Mouse (Mus musculus) retina, embryonic 14.5 days (tissue): Measurements from ENCODE around the gene Gpx4.

Experiments used
- DNase-seq: peaks from one replicate; pipeline ENCODE4 v3.0.0-alpha.2; 2015; ENCODE audit warnings: low spot score

The Gpx4 gene

DNA sequence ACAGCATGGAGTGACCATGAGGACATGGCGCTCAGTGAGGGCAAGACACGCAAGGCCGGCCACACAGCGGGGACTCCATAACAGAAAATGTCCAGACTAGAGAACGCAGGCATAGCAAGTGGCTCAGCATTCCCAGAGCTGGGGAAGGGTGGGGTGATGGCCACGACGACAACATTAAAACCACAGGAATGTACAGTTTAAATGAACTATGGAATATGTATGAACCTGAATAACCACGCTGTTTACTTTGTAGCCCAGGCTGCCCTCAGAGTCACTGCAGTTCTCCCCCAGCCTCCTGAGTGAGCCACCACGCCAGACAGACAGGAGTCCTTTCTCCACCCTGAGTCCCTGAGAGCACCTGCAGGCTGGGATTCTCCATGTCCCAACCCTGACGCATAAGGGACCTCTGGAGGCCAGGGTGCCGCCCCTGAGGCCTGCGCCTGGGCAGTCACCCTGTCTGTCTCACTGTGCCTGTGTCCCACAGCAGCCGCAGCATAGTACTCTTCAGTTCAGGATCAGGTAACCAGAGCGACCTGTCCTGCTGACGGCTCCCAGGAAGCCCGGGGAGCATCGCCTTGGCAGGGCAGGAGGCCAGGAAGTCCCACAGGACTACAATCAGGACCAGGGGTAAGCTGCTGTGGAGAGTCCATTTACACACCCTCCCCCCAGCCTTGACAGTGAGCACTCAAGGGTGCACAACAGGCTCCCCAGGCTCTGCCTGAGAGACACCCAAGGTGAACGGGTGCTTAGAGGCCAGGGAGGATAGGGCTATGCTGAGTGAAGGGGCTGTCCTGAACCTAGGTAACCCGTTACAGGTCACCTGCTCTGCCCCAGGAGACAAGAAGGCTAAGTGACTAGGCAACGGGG is 25.9 kb downstream of the Gpx4 start:
- DNase-seq: no peak

DNA sequence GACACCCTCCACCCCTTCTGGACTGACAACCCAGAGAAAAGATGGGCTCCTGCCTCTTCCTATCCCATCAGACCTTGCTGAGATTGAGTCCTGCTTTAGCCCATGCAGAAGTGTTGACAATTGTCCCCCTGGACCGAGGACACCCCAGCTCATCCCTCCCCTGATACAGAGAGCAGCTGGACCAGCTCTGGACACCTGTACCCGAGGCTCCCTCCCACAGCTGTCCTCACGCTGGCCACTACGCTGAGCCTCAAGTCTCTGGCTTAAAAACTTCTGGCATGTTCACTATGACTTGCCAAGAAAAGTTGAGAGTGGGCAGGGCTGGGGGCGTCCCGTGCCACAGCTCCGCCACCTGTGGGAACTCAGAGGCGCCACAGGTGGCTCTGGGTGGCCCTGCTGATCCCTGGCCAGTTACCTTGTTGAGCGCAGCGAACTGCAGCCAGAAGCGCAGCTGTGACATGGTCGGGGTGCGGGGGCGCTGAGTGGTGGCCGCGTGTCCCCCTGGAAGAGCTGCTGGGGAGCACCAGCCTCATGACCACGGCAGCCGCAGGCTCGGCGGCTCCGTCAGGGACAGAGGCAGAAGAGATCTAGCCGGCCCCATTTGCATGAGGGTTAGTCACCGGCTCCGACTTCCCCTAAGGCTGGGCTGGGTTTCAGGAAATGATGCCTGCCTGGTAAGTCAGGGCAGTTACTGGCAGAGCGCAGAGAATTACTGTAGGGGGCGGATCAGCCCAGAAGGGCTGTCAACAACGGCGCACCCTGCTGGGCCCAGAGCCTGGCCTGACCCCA is 28.0 kb downstream of the Gpx4 start:
- DNase-seq: peak; percentile 33

DNA sequence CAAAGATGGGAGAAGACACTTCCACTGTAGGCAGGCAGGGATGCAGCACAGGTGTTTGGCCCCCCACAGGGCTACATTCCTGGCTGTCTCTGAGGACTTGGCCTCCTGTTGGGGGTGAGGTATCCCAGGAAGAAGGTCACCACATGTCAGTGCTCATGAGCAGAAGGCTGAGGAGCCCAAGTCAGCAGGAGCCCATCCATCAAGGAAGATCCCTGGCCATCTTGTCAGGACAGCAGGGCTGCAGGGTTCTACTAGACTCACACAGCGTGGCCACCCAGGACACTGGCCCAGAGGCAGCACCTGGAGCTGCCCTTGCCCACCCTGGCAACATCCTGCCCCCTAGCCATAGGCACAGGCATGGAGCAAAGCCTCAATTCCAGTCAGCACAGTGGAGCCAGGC is 29.0 kb downstream of the Gpx4 start:
- DNase-seq: no peak

DNA sequence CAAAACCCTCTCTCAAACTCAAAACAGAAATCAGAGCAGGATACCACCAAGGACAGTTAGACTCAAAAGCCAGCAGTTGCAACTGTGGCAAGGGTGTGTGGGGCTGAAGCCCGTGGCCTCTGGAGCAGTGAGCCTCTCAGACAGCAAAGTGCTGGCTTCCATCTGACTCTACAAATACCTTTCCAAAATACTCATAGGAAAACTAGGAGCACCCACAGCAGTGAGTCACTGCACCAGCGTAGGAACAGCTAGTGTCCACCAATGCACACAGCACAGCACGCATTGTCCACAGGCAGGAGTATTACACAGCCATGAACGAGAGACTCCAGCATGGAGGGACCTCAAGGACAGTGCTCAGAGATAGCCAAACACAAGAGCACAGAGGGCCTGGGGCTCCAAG is 29.4 kb downstream of the Gpx4 start:
- no peak for DNase-seq

DNA sequence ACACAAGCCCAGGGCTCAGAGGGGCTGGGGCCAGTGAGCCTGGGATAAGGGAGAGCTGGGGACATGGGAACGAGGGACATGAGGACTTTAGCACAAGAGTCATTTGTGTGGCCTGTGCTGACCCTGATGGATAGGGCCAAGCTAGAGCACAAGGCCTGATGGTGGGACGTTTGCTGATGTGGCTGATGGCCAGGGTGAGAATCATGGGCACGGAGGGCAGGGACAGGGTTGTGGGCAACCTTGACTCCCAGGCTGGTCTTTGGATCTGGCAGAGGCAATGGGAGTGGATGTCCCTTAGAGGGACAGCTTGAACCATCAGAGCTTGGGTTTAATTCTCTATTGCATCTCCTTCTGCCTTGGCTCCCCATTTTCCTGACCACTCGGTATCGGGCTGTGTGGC is 30.3 kb downstream of the Gpx4 start:
- DNase-seq: no peak

DNA sequence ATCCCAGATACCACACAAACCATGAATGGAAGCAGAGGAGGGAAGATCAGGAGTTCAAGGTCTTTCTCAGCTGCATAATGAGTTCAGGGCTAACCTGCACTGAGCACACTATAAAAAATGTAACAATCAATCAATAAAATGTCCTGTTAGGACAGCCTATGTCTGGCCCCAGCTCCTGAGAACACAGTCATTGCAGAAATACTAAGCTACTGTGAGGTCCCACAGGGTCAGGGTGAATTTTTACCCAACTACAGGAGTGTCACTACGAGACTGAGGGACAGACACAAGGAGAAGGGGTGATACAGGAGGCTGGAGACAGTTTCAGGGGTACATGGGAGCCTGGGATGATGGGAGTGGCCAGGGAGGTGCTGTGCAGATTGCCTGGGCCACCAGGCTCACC is 31.4 kb downstream of the Gpx4 start:
- DNase-seq: no peak

DNA sequence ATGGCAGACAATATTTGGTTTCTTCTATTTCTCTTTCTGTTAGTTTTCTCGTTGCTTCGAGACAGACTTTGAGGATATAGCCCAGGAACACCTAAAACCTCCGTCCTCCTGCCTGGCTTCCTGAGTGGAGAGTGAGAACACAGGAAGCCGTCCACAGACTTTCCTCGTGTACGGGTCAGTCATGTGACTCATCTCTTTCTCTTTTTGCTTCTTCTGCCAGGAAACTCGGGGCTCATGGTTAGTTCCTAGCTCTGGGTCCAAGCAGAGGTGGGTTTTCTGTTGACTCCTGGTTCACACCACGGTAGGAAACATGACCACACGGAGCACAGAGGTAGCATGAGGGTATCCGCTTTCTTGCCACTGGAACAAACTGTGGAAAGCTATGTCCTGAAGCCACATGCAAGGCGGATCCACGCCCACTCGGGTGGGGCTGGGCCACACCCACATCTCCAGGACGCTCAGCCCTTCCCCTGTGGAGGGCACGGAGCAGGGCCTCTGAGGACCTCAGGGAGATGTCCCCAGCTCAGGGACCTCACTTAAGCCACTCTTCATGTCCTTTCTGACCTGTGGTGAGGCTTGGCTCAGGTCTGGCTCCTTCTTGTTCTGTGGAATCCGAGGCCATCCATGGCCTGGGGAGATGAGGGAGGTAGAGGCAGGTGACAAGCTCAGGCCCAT is 33.6 kb downstream of the Gpx4 start:
- DNase-seq: no peak

DNA sequence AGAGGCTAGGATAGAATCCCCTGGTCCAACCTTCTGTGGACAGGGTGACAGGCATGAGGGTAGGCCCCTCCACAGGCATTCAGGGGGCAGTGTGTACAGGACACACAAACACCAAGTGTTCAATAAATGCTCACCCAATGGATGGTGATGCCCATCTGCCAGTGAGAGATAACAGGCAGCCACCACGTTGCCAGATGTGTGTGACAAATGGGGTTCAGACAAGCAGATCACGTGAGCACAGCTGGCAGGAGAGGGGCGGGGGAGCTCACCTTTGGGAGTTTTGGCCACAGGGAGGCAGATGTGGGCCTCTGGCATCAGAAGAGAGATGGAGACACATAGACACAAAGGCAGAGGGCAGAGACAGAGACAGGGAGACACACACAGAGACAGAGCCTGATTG is 34.1 kb downstream of the Gpx4 start:
- DNase-seq: no peak

DNA sequence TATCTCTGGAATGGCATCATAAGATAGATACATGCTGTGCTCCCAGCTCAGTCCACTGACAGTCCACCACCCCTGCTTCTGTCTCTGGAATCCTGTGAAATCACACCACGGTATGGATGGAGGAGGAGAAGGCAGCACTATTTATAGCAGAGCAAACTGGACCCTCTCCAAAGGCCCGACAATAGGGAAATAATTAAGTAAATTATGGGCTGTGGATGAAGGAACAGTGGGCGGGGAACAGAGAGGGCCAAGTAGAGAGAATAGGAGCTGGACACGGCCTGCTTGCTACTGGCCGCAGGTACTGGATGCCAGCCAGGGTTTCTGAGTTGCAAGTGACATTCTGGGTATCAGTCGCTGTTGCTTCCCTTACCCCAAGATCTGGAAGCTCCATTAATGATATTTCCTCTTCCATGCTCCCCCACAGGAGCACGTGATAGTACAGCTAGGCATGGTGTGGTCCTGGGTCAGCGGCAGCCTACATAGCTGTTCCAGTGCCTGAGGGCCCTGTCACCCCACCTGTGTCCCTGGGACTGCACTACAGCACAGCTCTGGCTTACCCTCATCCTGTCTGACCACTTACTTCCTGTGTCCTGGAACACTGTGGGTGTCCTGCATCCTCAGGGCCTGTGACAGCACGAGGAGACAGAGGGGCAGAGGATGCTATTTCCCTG is 38.0 kb downstream of the Gpx4 start:
- no peak for DNase-seq

DNA sequence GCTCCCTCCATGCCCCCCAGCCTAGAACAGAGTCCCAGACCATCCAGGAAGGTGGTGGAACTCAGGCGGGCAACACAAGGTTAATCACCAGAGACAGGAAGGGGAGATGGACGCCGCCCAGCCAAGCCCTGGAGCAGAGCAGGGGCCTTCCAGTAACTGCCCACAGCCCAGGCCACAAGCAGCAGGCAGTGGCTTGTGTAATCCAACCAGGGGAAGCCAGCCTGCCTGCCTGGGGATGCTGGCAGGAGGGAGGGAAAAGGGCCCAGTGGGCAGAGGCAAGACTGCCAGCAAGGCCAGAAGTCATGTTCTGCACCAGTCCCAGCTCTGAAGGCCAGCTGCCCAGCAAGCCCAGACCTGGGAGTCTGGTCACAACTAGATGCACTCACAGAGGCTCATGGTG is 39.9 kb downstream of the Gpx4 start:
- no peak for DNase-seq

DNA sequence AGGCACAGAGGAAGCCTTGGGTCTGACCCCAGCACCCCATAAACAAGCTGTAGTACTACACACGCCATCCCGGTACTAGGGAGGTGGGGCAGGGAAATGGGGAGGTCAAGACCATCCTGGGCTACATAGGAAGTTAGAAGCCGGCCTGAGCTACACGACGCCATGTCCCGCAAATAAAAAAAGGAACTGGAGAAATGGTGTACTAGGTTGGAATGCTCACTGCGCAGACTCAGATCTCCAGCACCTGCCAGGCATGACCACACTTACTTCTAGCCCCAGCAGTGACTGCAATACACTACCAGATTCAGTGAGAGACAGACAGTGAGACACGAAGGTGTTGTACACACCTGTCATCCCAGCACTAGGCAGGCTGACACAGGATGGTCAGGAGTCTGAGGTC is 40.5 kb downstream of the Gpx4 start:
- DNase-seq: no peak

DNA sequence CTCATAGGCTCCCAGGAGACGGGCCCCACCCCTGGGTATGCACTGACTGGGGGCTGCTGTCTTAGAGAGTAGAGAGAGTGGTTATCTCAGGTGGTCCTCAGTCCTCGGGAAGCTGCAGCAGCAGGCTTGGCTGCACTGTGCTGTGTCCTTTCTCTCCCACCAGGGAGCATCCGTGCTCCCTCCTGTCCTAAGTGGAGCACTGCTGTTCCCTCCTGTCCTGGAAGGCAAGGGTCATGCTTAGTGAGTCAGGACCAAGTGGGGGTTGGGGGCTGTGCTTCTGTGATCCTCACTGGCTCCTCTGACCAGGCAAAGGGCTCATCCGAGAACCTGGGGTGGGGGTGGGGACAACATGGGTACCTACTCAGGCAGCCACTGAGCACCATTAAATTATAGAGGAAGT is 42.2 kb downstream of the Gpx4 start:
- DNase-seq: no peak

DNA sequence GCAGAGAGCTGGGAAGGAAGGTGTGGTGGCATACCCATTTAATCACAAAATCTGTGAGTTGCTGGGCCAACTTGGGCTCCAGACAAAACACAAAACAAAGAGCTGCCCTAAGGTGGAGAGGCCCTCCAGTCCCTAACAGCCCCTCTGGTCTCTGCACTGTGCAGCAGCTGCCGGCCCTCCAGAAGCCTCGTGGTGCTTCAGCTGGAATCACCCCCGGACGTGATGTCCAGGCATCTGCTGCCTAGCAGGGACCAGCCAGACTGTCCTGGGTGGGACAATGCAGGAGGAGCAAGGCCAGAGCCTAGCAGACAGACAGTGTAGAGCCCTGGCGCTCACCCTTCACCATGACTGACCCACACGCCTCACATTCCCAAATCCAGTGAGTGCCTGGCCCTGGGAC is 44.6 kb downstream of the Gpx4 start:
- DNase-seq: no peak

DNA sequence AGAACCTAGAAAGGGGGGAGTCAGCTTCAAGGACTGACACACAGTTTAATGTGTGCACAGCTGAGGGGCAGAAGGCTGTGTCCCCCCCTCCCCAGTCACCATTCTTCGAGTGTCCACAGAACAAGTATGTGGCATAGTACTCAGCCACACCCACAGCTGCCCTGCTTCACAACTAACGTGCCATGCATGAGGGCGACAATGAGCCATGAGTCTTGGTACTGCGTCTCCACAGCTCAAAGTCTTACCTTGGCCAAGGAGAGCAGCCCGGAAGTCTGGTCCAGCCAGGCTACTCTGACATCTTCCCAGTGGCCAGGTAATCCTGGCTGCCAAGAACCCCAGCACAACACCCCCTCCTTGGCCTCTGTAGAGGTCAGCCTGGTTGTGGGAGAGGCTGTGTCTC is 45.7 kb downstream of the Gpx4 start:
- no peak for DNase-seq

DNA sequence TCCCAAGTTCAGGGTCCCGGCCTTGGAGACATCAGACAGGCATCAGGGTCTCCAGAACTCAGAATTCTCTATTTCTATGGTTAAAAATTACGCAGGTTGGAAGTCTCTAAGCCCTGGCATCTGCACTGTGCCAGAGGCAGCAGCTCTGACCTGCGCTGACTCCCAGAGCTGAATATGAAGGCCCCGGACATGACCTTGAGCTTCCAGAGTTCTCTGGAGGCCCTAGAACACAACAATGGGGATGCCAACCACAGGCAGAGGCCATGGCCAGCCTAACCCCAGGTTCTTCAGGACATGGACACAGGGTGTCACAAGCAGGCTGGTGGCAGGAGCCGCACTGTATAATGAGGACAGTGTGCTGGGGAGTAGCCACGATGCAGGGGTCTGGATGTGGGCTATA is 47.1 kb downstream of the Gpx4 start:
- DNase-seq: no peak

DNA sequence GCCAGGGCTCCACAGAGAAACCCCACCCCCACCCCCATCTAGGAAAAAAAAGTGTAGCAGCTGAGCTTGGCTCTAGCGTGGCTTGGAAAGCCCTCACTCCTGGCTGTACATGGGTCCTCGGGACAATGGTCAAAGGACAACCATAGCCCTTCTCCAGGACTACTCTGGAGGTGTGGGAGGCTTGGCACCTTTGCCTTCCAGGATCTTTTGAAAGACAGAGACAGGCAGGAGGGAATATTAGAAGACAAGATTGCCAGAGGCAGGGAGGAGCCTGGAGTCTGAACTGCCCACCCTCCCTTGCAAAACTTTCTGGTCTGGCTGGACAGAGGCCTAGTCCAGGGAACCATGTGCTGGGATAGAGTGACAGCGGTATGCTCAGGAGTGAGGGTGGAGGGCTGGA is 47.7 kb downstream of the Gpx4 start:
- no peak for DNase-seq

DNA sequence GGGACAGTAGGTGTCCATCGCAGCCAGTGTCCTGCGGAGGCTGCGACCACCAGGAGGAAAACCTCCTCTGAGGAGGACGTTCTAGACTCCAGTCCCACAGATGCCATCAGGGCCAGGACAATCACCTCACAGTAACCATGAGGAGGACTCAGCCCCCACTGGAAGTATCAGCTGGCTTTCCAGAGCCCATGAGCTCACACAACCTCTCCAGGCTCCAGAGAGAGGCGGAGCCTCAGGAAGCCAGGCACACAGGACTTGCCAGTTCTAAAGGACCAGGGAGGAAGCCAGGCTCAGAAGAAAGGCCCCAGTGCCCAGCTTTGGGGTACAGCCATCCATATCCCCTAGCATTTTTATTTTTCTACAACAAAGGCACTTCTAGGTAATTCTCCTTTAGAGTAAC is 48.6 kb downstream of the Gpx4 start:
- DNase-seq: no peak

DNA sequence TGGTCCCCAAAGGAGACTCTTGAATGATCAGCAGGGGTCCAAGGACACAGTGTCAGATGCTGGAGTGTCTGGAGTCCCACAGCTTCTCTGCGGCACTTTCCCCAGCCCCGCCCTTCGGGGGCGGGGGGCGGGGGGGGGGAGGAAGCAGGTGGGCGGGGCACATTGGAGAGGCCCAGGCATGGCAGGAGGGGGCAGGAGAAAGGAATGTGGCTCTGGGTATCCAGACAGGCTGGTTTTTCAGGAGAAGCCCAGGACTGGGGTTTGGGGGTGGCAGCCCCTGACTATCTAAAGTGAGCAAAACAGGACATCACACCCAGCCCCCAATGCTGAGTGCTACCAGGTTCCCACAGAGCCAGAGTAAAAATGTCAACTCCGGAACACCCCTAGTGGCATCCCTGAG is 50.3 kb downstream of the Gpx4 start:
- DNase-seq: no peak

DNA sequence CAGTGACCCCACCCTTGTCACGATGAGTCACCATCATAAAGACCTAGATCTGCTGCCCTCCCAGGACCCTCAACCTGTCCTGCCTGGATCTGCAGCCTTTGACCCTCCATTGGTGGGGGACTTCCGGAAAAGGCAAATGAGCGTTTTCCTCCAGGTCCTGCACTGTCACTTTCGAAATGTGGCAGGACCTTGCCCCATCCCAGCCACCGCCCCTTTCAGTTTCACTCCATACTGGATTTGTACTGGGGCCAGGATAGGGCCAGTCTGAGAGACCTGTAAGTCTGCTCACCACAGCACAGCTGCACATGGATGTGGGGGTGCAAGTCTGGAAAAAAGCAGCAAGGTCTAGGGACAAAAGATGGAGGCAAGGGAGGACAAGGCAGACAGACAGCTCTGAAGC is 51.7 kb downstream of the Gpx4 start:
- DNase-seq: no peak

DNA sequence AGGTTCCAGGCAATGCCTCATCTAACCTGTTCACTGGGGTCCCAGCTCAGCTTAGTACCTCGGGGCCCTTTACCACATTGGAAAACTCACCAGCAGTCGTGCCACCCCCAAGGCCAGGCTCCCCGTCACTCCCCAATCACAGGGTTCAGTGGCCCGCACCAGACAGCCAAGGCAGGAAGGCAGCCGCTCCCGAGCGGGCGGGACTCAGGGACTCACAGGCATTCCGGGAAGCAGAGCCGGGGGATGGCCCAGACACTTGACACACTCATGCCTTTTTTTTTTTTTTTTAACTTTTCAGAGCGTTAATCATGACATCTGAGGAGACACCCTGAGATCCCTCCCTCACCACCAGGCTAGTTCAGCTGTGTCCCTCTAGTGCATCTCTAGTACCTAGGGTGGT is 54.0 kb downstream of the Gpx4 start:
- no peak for DNase-seq

DNA sequence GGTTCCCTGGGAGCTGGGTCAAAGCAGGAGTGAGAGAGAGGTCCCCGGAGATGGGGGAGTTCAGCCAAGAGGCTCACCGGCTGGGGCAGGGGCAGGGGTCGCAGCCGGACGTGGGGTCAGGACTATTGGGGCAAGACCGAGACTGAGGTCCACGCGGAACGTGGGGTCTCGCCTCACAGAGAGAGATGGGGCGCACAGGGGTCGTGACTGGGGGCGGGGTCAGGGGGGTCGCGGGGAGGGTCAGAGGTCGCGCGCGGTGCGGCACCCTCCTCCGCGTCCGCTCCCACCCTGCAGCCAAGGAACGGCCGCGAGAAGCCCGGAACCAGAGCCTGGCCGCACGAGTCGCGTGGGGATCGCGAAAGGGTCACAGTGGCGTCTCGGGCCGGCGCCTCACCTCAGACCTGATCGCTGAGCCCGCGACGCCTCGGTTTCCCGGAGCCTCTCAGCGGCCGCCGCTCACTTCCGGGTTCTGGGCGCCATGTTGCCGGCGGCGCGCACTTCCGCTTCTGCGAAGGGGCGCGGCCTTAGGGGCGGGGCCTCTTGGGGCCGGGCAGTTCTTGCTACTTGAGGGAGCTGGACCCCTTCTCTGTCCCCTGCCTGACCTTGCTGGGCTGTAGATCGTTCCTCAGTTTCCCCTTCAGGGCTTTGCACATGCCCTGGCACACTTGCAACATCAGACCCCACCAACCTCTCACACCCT is 55.4 kb downstream of the Gpx4 start:
- DNase-seq: peak; percentile 88

DNA sequence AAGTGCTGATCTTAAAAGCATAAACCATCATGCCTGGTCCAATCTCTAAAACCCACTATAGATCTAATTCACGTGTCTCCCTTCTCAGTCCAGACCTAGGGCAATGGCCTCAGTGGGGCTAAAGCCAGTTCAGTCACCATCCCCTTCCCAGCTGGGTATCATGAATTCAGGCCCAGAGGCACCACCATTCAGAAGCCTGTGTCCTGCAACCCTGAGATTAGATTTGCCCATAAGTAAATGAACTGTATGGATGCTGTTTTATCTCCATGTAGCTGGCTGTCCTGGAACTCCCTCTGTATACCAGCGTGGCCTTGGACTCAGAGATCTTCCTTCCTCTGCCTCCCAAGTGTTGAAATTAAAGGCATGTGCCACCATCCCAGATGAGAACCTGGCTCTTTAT is 56.1 kb downstream of the Gpx4 start:
- DNase-seq: no peak
